Comparison of ENCODE assay signal across 9 mouse cellular contexts in genomic region chr6:124757351-124757880, GRCm38 (mm10). TPM values are rescaled to one million over a fixed set of nuclear protein-coding genes. Genes with fewer than 3 reads are reported as not detected.
DNase-seq lines count a peak whose midpoint lies in the region; ATAC-seq lines count a peak whose summit lies in the region.
"Had no signal": no experiment of that assay in that cellular context is flagged by ENCODE, and none has a peak within 500 bp of the region (broad histone marks: within the 10 kb centered on the region; RNA-seq: fewer than 3 reads in every experiment).

No protein-coding gene starts in this region.

- WGBS in forebrain, embryonic 13.5 days = 4% methylated on average over 5 of the region's 5 CpGs
- 25% methylated on average over 5 of the region's 5 CpGs for WGBS in liver, embryonic 13.5 days (ENCODE audit: insufficient replicate concordance)

- ATAC-seq in forebrain, embryonic 13.5 days = no peak
- ATAC-seq in liver, embryonic 13.5 days (ENCODE audit: low read depth) = no peak

- H3K36me3 ChIP-seq in forebrain, embryonic 13.5 days (ENCODE audit: poor library complexity, severe bottlenecking) = peaks cover 3% of the 10 kb centered on the region; the same call in 1 of the 2 replicates
- no peaks in the 10 kb centered on the region for H3K36me3 ChIP-seq in liver, embryonic 13.5 days
- H3K36me3 ChIP-seq: G1E had no signal

- H3K4me3 ChIP-seq in forebrain, embryonic 13.5 days = peak overlapping the region; percentile 78
- peak overlapping the region; percentile 67 for H3K4me3 ChIP-seq in liver, embryonic 13.5 days (replicated peaks)

- H3K27ac ChIP-seq in forebrain, embryonic 13.5 days = peak overlapping the region; percentile 98
- 0 out of 2 replicates have a peak overlapping the region, but pooled peaks have one; percentile 47 for H3K27ac ChIP-seq in liver, embryonic 13.5 days

- intact Hi-C loops in heart, postnatal 36 days (cut with DNase I) = loop anchor here (2.0 to 10.0 kb wide), 5 partner anchors 47 to 343 kb away; partner anchors contain the start of genes C1ra, Lpcat3 and Pex5

- H3K9ac ChIP-seq in forebrain, embryonic 13.5 days = peak overlapping the region; percentile 97
- H3K9ac ChIP-seq in liver, embryonic 13.5 days = 0 out of 2 replicates have a peak overlapping the region, but pooled peaks have one; percentile 74

- H3K9me3 ChIP-seq in forebrain, embryonic 13.5 days (replicated peaks) = no peaks in the 10 kb centered on the region
- H3K9me3 ChIP-seq in liver, embryonic 13.5 days (replicated peaks) = no peaks in the 10 kb centered on the region
- H3K9me3 ChIP-seq: G1E had no signal

- H3K4me2 ChIP-seq in forebrain, embryonic 13.5 days = peak overlapping the region; percentile 77
- peak overlapping the region; percentile 81 for H3K4me2 ChIP-seq in liver, embryonic 13.5 days

- H3K4me1 ChIP-seq in forebrain, embryonic 13.5 days = peaks cover 54% of the 10 kb centered on the region
- peaks cover 38% of the 10 kb centered on the region for H3K4me1 ChIP-seq in liver, embryonic 13.5 days (replicated peaks)

- peak; percentile 91 for DNase-seq in heart, adult 11 months
- no peak for DNase-seq in heart, postnatal 36 days
- DNase-seq in 416B (ENCODE audit: low read depth) = peak; percentile 36
- DNase-seq in liver, embryonic 13.5 days = no peak
- DNase-seq in right cerebral cortex, postnatal 4 days = no peak
- no peak for DNase-seq in kidney, adult 8-10 months
- no peak for DNase-seq in retina, embryonic 14.5 days (ENCODE audit: low spot score)

- H3K27me3 ChIP-seq in forebrain, embryonic 13.5 days = no peaks in the 10 kb centered on the region
- H3K27me3 ChIP-seq in liver, embryonic 13.5 days = peaks cover 98% of the 10 kb centered on the region

RNA-seq across cellular contexts. Expression of gene Atn1, which starts 1.1 kb away (rescaled TPM):
- total RNA-seq in heart, postnatal 36 days (2021) = 10 to 100 TPM; 41.0 to 46.4 TPM
- polyA plus RNA-seq in forebrain, embryonic 13.5 days (2015; fragmentation: Nextera tagmentation; extraction: Ambion mirVana) = 17.7 and 19.8 TPM in 2 replicates
- polyA plus RNA-seq in liver, embryonic 13.5 days (2015; fragmentation: Nextera tagmentation; extraction: Ambion mirVana) = 1.5 and 1.8 TPM in 2 replicates

RNA-seq across cellular contexts. Expression of gene Gm45234, which starts 1.6 kb away (rescaled TPM):
- total RNA-seq in heart, postnatal 36 days (2021) = under 1 TPM in 1 of 2 experiments, not detected in 1; 0.41 TPM
- polyA plus RNA-seq in forebrain, embryonic 13.5 days (2015; fragmentation: Nextera tagmentation; extraction: Ambion mirVana) = not detected in 2 replicates
- not detected in 2 replicates for polyA plus RNA-seq in liver, embryonic 13.5 days (2015; fragmentation: Nextera tagmentation; extraction: Ambion mirVana)
- total RNA-seq: G1E had no signal
- polyA plus RNA-seq: G1E had no signal

RNA-seq across cellular contexts. Expression of gene Eno2, which starts 12.1 kb away (rescaled TPM):
- total RNA-seq in heart, postnatal 36 days (2021) = 1 to 10 TPM; 2.2 to 2.9 TPM
- 15.4 and 19.4 TPM in 2 replicates for polyA plus RNA-seq in forebrain, embryonic 13.5 days (2015; fragmentation: Nextera tagmentation; extraction: Ambion mirVana)
- polyA plus RNA-seq in liver, embryonic 13.5 days (2015; fragmentation: Nextera tagmentation; extraction: Ambion mirVana) = 0.32 and 0.42 TPM in 2 replicates

RNA-seq across cellular contexts. Expression of gene Grcc10, which starts 16.2 kb away (rescaled TPM):
- total RNA-seq in heart, postnatal 36 days (2021) = 100 to 1,000 TPM; 285 to 321 TPM
- 675 and 699 TPM in 2 replicates for polyA plus RNA-seq in forebrain, embryonic 13.5 days (2015; fragmentation: Nextera tagmentation; extraction: Ambion mirVana)
- polyA plus RNA-seq in liver, embryonic 13.5 days (2015; fragmentation: Nextera tagmentation; extraction: Ambion mirVana) = 77.7 and 80.2 TPM in 2 replicates

RNA-seq across cellular contexts. Expression of gene Ptpn6, which starts 18.9 kb away (rescaled TPM):
- total RNA-seq in heart, postnatal 36 days (2021) = 1 to 10 TPM; 2.9 to 4.2 TPM
- 2.5 and 3.8 TPM in 2 replicates for polyA plus RNA-seq in forebrain, embryonic 13.5 days (2015; fragmentation: Nextera tagmentation; extraction: Ambion mirVana)
- 28.7 and 29.5 TPM in 2 replicates for polyA plus RNA-seq in liver, embryonic 13.5 days (2015; fragmentation: Nextera tagmentation; extraction: Ambion mirVana)

Comparison
In these comparisons a context has a peak if more than half of its experiments do, and no peak if none do; other contexts are left out.
1. DNase-seq: peak in heart, adult 11 months (single experiment) and 416B (single experiment); none in heart, postnatal 36 days (0 of 2), liver, embryonic 13.5 days (single experiment), right cerebral cortex, postnatal 4 days (single experiment), kidney, adult 8-10 months (0 of 2) and retina, embryonic 14.5 days (single experiment).
2. RNA of gene Eno2, which starts 12.1 kb away (polyA plus RNA-seq): 15.4 to 19.4 TPM in forebrain, embryonic 13.5 days; 0.32 to 0.42 TPM in liver, embryonic 13.5 days; every median in the first group is over 10 times any median in the second.